Mouse (Mus musculus): Measurements from ENCODE around the gene Dbx2. TPM values are rescaled to one million over a fixed set of nuclear protein-coding genes. Genes with fewer than 3 reads are reported as not detected.

Dbx2 gene
- polyA plus RNA-seq, 1 experiment: 2.1 TPM

DNA sequence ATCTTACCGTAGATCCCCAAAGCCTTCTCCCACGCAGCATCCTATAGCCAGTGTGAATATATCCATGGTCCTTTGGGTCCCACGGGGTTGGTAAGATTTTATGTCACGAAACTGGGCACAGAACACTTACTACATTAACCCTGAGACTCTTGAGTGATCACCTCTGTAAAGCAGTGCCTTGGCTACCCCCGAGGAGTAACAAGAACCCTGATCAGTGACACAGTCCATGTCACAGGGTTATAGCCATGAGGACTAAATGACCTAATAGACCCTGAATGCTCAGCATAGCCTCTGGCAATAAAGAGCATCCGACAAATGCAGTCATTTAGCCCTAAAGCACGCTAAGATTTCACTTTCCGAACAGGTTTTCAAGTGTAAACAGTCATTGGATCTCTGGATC is 33.0 kb downstream of the Dbx2 start:
- TF ChIP-seq CTCF (IDR thresholded peaks at IDR 0.05; ENCODE audit: borderline replicate concordance, extremely low read depth, insufficient read depth, insufficient read length): no peak
- TF ChIP-seq POLR2A (IDR thresholded peaks at IDR 0.05; ENCODE audit: borderline replicate concordance, extremely low read depth, insufficient read depth, insufficient read length, poor library complexity, severe bottlenecking): no peak
- no peak for DNase-seq (ENCODE audit: low read depth)

DNA sequence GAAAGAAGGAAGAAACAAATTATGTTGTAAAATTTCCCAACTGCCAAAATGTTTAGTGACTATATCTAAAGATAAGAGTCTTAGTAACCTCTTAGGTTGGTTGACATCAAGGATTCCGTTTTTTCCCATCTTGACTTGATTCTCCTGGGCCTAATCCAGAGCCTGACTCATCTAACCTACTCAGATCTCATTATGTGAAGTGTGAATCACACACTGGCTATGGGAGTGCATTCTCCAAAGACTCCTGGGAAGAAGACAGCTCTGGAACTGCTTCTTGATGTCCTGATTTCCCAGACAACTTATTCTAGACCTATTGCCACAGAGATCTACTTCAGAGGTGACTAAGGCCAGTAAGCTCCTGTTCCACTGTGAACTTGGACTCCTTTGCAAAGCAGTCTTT is 43.2 kb downstream of the Dbx2 start:
- TF ChIP-seq CTCF (IDR thresholded peaks at IDR 0.05; ENCODE audit: borderline replicate concordance, extremely low read depth, insufficient read depth, insufficient read length) (no peak), POLR2A (IDR thresholded peaks at IDR 0.05; ENCODE audit: borderline replicate concordance, extremely low read depth, insufficient read depth, insufficient read length, poor library complexity, severe bottlenecking) (no peak)
- no peak for DNase-seq (ENCODE audit: low read depth)

DNA sequence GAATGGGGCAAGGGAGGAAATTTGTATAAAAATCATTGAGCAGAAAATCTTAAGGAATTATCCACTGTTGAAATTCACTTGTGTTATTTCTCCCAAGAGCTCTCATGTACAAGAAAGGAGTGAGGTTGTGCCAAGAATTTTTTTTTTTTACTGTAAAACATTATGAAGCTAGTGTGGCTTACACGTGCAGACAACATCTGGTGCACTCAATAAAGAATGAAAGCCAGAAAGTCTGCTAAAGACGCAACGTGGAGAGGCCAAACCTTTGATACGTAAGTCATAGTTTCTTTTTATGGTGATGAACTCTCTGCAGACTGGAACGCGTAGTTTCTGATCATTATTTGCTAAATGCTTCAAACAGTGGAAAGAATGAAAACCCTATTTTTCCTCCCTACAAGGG is 54.6 kb downstream of the Dbx2 start:
- DNase-seq (ENCODE audit: low read depth): no peak
- no peak for TF ChIP-seq CTCF (IDR thresholded peaks at IDR 0.05; ENCODE audit: borderline replicate concordance, extremely low read depth, insufficient read depth, insufficient read length)
- TF ChIP-seq POLR2A (IDR thresholded peaks at IDR 0.05; ENCODE audit: borderline replicate concordance, extremely low read depth, insufficient read depth, insufficient read length, poor library complexity, severe bottlenecking): no peak

DNA sequence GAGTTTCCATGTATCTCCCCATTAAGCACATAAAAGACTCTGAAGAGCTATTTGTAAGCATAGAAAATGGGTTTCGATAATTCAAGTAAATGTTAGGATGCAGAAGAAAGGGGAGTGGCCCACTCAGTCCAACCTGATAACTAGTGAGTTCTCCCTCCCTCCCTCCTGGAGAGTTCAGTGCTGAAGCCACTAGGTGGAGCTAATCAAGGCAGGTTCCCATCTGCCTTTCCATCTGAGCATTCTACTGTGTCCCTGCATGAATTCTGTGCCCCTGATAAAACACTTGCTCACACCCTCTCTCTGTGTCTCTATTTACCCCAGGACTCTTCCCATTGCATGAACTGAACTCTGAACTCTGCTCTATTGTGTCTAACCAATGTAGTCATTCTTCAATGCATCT is 57.1 kb downstream of the Dbx2 start:
- peak; percentile 60 for DNase-seq (ENCODE audit: low read depth)
- TF ChIP-seq CTCF (IDR thresholded peaks at IDR 0.05; ENCODE audit: borderline replicate concordance, extremely low read depth, insufficient read depth, insufficient read length) (peak; percentile 77; the same call in 1 of the 2 replicates), POLR2A (IDR thresholded peaks at IDR 0.05; ENCODE audit: borderline replicate concordance, extremely low read depth, insufficient read depth, insufficient read length, poor library complexity, severe bottlenecking) (no peak)

DNA sequence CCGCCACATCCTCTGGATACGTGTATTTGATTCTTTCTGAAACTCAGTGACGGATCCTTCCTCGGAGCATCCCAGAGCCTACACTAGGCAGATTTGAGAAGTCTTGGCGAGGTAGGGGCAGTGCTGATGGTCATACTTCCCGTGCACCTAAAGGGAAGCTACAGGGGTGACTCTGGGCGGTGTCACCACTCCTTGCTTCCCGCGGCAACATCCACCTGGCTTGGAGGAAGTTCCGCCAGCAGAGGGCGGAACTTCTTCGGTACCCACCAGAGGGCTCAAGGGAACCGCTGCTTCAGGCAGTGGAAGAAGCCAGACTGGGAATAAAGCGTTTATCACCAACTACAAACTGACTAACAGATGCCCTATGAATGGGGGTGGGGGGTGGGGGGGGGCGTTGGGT is 68.9 kb downstream of the Dbx2 start:
- DNase-seq (ENCODE audit: low read depth): no peak
- TF ChIP-seq CTCF (IDR thresholded peaks at IDR 0.05; ENCODE audit: borderline replicate concordance, extremely low read depth, insufficient read depth, insufficient read length): no peak
- TF ChIP-seq POLR2A (IDR thresholded peaks at IDR 0.05; ENCODE audit: borderline replicate concordance, extremely low read depth, insufficient read depth, insufficient read length, poor library complexity, severe bottlenecking): no peak

DNA sequence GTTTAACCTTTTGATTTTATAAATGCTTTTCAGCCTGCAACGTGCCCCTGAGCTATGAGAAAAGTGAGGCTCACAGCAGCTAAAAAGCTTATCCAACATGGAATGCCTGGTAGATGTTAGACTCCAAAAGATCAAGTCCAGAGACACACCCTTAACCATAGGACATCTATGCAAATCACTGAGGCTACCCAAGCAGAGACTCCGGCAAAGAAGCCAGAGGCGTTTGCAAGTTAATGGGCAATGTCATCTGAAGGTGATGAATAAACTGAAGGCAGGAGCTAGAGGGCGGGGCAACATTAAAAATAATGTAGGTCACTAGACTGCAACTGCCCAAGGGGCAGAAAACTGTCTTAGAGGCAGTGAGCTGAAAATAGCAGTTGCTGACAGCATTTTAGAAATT is 70.9 kb downstream of the Dbx2 start:
- no peak for DNase-seq (ENCODE audit: low read depth)
- TF ChIP-seq POLR2A (IDR thresholded peaks at IDR 0.05; ENCODE audit: borderline replicate concordance, extremely low read depth, insufficient read depth, insufficient read length, poor library complexity, severe bottlenecking) (no peak), CTCF (IDR thresholded peaks at IDR 0.05; ENCODE audit: borderline replicate concordance, extremely low read depth, insufficient read depth, insufficient read length) (no peak)

DNA sequence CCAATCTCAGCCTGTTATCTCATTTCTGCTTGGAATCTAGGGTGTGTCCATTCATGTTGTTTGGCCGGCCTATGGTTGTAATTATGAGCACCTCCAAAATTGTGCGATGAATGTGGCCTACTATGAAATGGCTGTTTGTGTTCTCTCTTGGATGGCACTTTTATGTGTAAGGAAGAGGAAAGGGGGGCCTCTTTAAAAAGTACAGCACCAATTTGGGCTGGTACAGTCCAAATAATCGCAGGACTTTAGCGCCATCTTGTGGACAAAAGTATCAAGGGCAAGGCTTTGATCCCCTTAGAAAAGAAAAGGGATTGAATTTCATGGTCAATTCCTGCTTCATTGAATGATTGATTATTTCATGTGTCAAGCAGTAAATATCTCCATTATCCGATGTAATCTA is 81.1 kb downstream of the Dbx2 start:
- DNase-seq (ENCODE audit: low read depth): peak; percentile 84
- TF ChIP-seq CTCF (IDR thresholded peaks at IDR 0.05; ENCODE audit: borderline replicate concordance, extremely low read depth, insufficient read depth, insufficient read length) (peak; percentile 72; the same call in 1 of the 2 replicates), POLR2A (IDR thresholded peaks at IDR 0.05; ENCODE audit: borderline replicate concordance, extremely low read depth, insufficient read depth, insufficient read length, poor library complexity, severe bottlenecking) (no peak)

Other genes with a start within 250 kb of the Dbx2 start
- gene Nell2, start 127.4 kb downstream of the Dbx2 start, polyA plus RNA-seq (2012; rRNA removed): 125 and 168 TPM in 2 replicates
- gene Ano6, start 134.9 kb upstream of the Dbx2 start, polyA plus RNA-seq (2012; rRNA removed): 26.0 and 32.5 TPM in 2 replicates